Mouse (Mus musculus) forebrain, embryonic 16.5 days (tissue): ENCODE measurements around the gene Myh9. TPM values are rescaled to one million over a fixed set of nuclear protein-coding genes. Genes with fewer than 3 reads are reported as not detected.

Experiments used
- ATAC-seq: fragments of 200-750 bp; cut with Nextera tagmentation; 2 replicates; pipeline ENCODE4 v1.8.0; 2017; ENCODE audit warnings: mild to moderate bottlenecking, moderate library complexity
- H3K27ac ChIP-seq: fragments of 300-500 bp; sonication (generic); 2 replicates; pipeline ENCODE4 v1.5.1; 2014; ENCODE audit warnings: low read length, control low read depth
- H3K27me3 ChIP-seq: fragments of 300-500 bp; sonication (generic); replicated peaks from 2 replicates; pipeline ENCODE4 v1.6.1; 2014; ENCODE audit warnings: low read length; ENCODE audit not compliant: control insufficient read depth, insufficient read depth
- H3K36me3 ChIP-seq: fragments of 300-500 bp; sonication (generic); 2 replicates; pipeline ENCODE4 v1.6.1; 2014; ENCODE audit not compliant: control insufficient read depth, insufficient read depth
- H3K4me1 ChIP-seq: fragments of 300-500 bp; sonication (generic); replicated peaks from 2 replicates; pipeline ENCODE4 v1.6.1; 2014; ENCODE audit warnings: low read length; ENCODE audit not compliant: control insufficient read depth, insufficient read depth
- H3K4me2 ChIP-seq: fragments of 300-500 bp; sonication (generic); 2 replicates; pipeline ENCODE4 v1.6.1; 2014; ENCODE audit warnings: mild to moderate bottlenecking, low read length, control low read depth
- H3K4me3 ChIP-seq: fragments of 300-500 bp; sonication (generic); replicated peaks from 2 replicates; pipeline ENCODE4 v1.5.1; 2014; ENCODE audit warnings: mild to moderate bottlenecking, low read length, control low read depth
- H3K9ac ChIP-seq: fragments of 300-500 bp; sonication (generic); replicated peaks from 2 replicates; pipeline ENCODE4 v1.6.1; 2014; ENCODE audit warnings: low read depth, low read length, control low read depth
- H3K9me3 ChIP-seq: fragments of 300-500 bp; sonication (generic); 2 replicates; pipeline ENCODE4 v1.6.1; 2016; ENCODE audit warnings: low read length; ENCODE audit not compliant: control insufficient read depth
- WGBS: fragments of 180-500 bp; shearing (Covaris S2); extraction: QIAGEN DNeasy Blood & Tissue Kit; methylation state at CpG from one replicate; pipeline ENCODE4 v1.1.7; 2014; 5-methylcytosine and 5-hydroxymethylcytosine counted together
- polyA plus RNA-seq: library from polyadenylated mRNA; unstranded; fragments of >200 nt; fragmentation: Nextera tagmentation; extraction: Ambion mirVana; gene quantifications from 2 replicates; pipeline ENCODE4 v1.2.1, GENCODE M21; 2015

The Myh9 gene
- polyA plus RNA-seq, 1 experiment from 2014 or later, result 13.6 TPM

DNA sequence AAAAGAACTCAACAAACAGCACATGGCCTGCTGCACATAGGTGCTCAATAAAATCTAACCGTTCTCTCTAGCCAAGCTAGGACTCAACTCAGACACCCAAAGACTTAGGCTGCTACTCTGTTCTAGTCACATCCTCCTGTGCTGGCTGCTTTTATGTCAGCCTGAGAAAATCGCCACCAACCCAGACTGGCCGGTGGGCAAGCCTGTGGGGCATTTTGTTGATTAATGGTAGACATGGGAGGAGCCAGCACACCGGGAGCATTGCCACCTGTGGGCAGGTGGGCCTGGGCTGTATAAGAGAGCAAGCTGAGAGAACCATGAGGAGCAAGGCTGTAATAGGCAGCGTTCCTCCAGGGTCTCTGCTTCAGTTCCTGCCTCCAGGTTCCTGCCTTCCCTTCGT is 8.2 kb downstream of the Myh9 start:
- H3K27me3 ChIP-seq, result no peaks in the 10 kb centered on the region
- H3K4me3 ChIP-seq, result no peak overlapping the region
- H3K27ac ChIP-seq, result no peak overlapping the region
- no peak for ATAC-seq
- no peak overlapping the region for H3K9ac ChIP-seq
- H3K4me1 ChIP-seq, result peaks cover 9% of the 10 kb centered on the region; the same call in 1 of the 2 replicates
- WGBS, result 93% methylated on average over 6 of the region's 6 CpGs
- H3K4me2 ChIP-seq, result no peak overlapping the region
- H3K36me3 ChIP-seq, result no peaks in the 10 kb centered on the region
- H3K9me3 ChIP-seq, result no peaks in the 10 kb centered on the region

DNA sequence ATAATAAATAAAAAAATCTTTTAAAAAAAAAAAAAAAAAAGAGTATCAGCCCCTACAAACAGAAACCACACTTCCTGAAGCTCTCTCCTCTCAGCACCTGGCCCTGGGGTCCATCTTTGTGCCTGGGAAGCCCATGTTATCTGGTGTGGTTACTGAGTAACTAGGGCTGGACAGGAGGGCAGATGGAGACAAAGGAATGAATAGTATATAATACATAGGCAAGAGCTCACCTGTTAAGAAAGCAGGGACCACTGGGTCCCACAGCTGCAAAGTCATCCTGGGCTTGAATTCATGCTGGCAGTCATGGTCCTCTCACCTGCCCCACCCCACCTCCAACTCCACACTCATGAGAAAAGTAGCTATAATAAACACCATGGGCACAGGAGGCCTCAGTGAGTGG is 8.9 kb downstream of the Myh9 start:
- peaks cover 6% of the 10 kb centered on the region; the same call in 1 of the 2 replicates for H3K4me1 ChIP-seq
- no peak overlapping the region for H3K27ac ChIP-seq
- H3K27me3 ChIP-seq, result no peaks in the 10 kb centered on the region
- no peak overlapping the region for H3K4me2 ChIP-seq
- H3K9ac ChIP-seq, result no peak overlapping the region
- ATAC-seq, result no peak
- no peaks in the 10 kb centered on the region for H3K36me3 ChIP-seq
- no peaks in the 10 kb centered on the region for H3K9me3 ChIP-seq
- no peak overlapping the region for H3K4me3 ChIP-seq

DNA sequence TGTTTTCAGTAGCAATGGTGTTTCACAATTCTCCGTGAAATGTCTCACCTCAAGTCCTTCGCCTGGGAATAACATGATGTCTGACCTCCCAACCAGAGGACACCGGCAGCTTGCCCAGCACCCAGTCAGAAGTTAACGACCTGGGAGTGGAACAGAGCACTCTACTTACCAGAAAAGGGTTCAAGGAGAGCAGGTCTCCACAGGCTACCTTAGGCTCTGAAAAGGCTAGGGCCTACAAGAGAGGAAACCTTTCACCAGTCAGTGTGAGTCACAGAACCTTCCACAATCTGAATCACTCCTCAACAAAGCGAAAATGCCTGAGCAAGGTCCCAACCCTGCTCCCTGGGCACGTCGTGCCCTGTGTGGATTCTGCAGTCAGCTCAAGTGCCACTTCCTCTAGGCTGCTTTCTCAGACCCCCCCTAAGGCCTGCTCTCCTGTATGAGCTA is 9.5 kb downstream of the Myh9 start:
- 90% methylated on average over 7 of the region's 7 CpGs for WGBS
- Histone ChIP-seq H3K4me3 (no peak overlapping the region), H3K9ac (no peak overlapping the region), H3K9me3 (no peaks in the 10 kb centered on the region), H3K4me1 (peaks cover 11% of the 10 kb centered on the region; the same call in 1 of the 2 replicates), H3K36me3 (no peaks in the 10 kb centered on the region), H3K27me3 (no peaks in the 10 kb centered on the region), H3K27ac (no peak overlapping the region), H3K4me2 (no peak overlapping the region)
- ATAC-seq, result no peak

DNA sequence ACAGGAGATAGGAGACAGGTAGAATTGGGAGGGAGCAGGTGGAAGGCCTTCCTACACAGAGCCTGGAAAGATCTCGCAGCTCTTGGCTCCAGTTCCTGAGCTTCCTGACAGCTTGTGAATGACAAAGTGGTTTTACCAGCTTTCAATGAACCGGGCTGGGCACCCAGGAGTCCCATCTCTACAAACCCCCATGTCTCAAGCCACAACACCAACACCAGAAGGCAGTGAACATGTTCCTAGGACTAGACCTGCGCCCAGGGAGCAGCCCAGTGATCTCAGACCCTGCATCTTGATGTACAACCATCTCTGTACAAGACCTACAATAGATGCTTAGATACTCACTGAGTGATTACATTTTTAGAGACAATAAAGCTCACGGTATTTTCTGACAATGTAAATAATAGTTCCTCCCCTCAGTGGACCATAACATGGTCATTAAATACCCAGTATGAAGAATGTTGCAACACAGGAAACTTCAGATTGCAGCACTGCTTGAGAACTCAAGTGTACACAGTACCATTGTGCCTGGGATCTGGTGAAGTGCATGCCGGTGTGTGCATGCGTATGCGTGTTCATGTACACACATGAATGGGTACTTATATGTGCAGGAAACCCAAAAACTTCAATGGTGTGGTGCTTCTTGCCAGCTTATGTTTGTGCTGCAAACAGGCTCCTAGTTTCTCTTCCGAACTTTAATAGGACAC is 10.1 kb downstream of the Myh9 start:
- no peaks in the 10 kb centered on the region for H3K36me3 ChIP-seq
- H3K4me2 ChIP-seq, result no peak overlapping the region
- H3K4me3 ChIP-seq, result no peak overlapping the region
- no peaks in the 10 kb centered on the region for H3K27me3 ChIP-seq
- H3K9me3 ChIP-seq, result no peaks in the 10 kb centered on the region
- no peak overlapping the region for H3K9ac ChIP-seq
- peaks cover 12% of the 10 kb centered on the region; the same call in 1 of the 2 replicates for H3K4me1 ChIP-seq
- H3K27ac ChIP-seq, result no peak overlapping the region
- ATAC-seq, result no peak
- WGBS, result 89% methylated on average over 8 of the region's 8 CpGs

DNA sequence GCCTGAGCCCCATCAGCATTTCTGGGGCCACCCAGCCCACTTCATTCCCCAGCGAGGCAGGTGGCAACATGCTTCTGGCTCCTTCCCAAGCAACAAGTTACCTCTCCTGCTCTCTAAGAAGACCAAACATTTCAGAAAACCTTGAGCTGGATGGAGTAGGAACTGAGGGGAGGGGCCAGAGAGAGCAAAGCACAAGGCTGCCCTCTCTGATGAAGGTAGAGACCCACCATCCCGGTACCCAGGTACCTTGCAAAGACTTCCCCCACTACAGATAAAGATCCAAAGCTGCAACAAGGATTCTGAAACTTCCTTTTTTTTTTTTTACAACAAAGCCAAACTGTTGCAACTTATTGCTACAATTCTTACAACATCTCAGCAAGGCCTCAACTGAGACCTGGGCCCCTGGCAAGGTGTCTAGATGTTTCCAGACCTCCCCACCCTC is 10.8 kb downstream of the Myh9 start:
- H3K9ac ChIP-seq, result no peak overlapping the region
- no peak for ATAC-seq
- 89% methylated on average over 2 of the region's 2 CpGs for WGBS
- no peaks in the 10 kb centered on the region for H3K36me3 ChIP-seq
- no peak overlapping the region for H3K4me2 ChIP-seq
- H3K27me3 ChIP-seq, result no peaks in the 10 kb centered on the region
- H3K4me3 ChIP-seq, result no peak overlapping the region
- H3K4me1 ChIP-seq, result peaks cover 10% of the 10 kb centered on the region; the same call in 1 of the 2 replicates
- H3K9me3 ChIP-seq, result no peaks in the 10 kb centered on the region
- no peak overlapping the region for H3K27ac ChIP-seq

DNA sequence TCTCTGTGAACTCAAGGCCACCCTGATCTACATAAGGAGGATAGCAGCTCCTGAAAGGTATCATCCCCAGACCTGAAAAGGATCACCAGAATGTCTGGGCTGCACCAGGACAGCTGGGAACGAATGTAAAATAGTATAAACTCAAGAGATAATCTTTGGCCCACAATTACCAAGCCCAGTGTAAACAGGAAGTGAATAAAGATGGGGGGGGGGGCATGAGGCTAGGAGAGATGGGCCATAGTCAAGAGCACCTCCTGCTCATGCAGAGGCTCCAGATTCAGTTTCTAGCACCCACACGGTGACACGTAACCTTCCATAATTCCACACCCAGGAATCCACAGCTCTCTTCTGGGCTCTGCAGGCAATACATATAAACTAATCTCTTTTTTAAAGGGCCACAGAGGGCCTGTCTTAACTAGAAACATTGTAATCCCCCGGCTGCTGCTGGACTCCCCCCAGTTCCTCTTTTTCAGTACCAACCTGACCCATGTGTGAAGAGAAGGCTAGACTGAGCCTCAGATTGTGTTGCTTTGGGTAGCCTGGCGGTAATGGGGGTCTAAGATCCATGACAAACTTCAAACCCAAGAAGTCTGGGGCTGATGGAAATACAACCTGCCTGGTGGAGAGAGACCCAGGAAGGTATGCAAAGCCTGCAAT is 11.4 kb downstream of the Myh9 start:
- H3K9me3 ChIP-seq, result no peaks in the 10 kb centered on the region
- ATAC-seq, result no peak
- peaks cover 8% of the 10 kb centered on the region; the same call in 1 of the 2 replicates for H3K4me1 ChIP-seq
- H3K27ac ChIP-seq, result no peak overlapping the region
- WGBS, result 94% methylated on average over 5 of the region's 5 CpGs
- no peak overlapping the region for H3K9ac ChIP-seq
- H3K27me3 ChIP-seq, result no peaks in the 10 kb centered on the region
- no peaks in the 10 kb centered on the region for H3K36me3 ChIP-seq
- H3K4me2 ChIP-seq, result no peak overlapping the region
- no peak overlapping the region for H3K4me3 ChIP-seq

DNA sequence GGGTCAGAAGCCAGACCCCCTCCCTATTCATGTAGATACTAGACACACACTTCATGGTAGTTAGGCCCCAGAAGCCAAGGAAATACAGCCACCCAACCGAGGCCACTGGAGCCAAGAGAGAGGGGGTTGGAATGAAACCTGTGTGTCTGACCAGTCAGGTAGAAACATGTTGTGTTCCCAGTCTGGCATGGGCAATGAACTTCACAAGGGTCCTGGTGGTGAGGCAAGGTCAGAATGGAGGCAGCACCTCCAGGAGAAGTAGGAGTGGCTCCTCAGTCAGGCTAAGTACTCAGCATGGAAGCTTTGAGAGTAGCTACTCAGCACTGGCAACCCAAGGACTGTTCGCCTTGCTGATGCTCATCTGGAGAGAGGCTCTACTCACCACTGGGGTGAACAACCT is 12.4 kb downstream of the Myh9 start:
- no peak overlapping the region for H3K4me3 ChIP-seq
- WGBS, result 68% methylated on average over 2 of the region's 2 CpGs
- no peak overlapping the region for H3K27ac ChIP-seq
- H3K9ac ChIP-seq, result no peak overlapping the region
- peaks cover 8% of the 10 kb centered on the region; the same call in 1 of the 2 replicates for H3K4me1 ChIP-seq
- no peaks in the 10 kb centered on the region for H3K9me3 ChIP-seq
- ATAC-seq, result no peak
- no peaks in the 10 kb centered on the region for H3K27me3 ChIP-seq
- no peaks in the 10 kb centered on the region for H3K36me3 ChIP-seq
- H3K4me2 ChIP-seq, result no peak overlapping the region

DNA sequence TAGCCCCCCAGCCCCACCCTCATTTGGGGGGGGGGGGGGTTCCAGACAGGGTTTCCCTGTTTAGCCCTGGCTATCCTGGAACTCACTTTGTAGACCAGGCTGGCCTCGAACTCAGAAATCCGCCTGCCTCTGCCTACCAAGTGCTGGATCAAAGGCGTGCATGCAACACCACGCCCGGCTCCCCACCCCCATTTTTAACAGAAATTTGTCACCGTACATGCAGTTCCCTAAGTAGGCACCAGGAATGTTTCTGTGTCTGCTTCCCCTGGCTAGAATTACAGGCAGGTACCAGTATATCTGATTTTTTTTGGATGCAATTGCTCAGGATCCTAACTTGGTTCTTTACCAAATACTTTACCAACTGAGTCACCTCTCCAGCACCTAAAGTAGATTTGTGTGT is 13.1 kb downstream of the Myh9 start:
- Histone ChIP-seq H3K4me2 (no peak overlapping the region), H3K27me3 (no peaks in the 10 kb centered on the region), H3K36me3 (no peaks in the 10 kb centered on the region), H3K4me1 (peaks cover 8% of the 10 kb centered on the region; the same call in 1 of the 2 replicates), H3K27ac (no peak overlapping the region), H3K4me3 (no peak overlapping the region), H3K9ac (no peak overlapping the region), H3K9me3 (no peaks in the 10 kb centered on the region)
- no peak for ATAC-seq
- WGBS, result 96% methylated on average over 6 of the region's 6 CpGs

DNA sequence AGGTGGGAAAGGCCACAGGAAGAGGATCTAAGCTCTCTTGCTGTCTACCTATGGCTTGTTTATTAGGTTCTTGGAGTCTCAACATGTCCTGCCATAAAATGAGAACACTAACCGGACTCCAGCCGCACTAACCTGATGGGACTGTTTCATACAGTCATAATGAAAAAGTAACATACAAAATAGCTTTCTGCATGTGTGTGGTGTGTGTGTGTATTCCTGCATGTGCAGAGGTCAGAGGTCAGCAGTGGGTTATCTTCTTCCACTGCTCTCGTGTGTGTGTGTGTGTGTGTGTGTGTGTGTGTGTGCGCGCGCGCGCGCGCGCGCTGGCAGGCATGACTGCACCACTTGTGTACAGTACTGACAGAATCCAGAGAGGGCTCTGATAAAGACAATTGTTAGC is 13.7 kb downstream of the Myh9 start:
- Histone ChIP-seq H3K4me1 (peaks cover 8% of the 10 kb centered on the region; the same call in 1 of the 2 replicates), H3K27ac (no peak overlapping the region), H3K4me3 (no peak overlapping the region), H3K36me3 (no peaks in the 10 kb centered on the region), H3K9me3 (no peaks in the 10 kb centered on the region), H3K9ac (no peak overlapping the region), H3K4me2 (no peak overlapping the region), H3K27me3 (no peaks in the 10 kb centered on the region)
- no peak for ATAC-seq
- 93% methylated on average over 12 of the region's 12 CpGs for WGBS
